Mouse (Mus musculus) erythroblast, embryonic 14.5 days (primary cell): ENCODE measurements around the gene Map2k5.

Experiments
- GATA1 ChIP-seq: IDR thresholded peaks from 2 replicates; pipeline ENCODE4 v1.6.1; 2012; ENCODE audit warnings: low read length, inconsistent platforms, mixed read lengths
- TAL1 ChIP-seq: IDR thresholded peaks from 3 replicates; pipeline ENCODE4 v1.6.1; 2012; ENCODE audit warnings: low read length, inconsistent platforms, mixed read lengths

GRCm38 (mm10) chr9:63133659-63134058, 244.0 kb downstream of the Map2k5 start:
- TF ChIP-seq GATA1 (no peak), TAL1 (no peak)
